Mouse (Mus musculus): ENCODE data around the gene Dnmt3a. TPM values are rescaled to one million over a fixed set of nuclear protein-coding genes. Genes with fewer than 3 reads are reported as not detected.

Dnmt3a gene
- polyA plus RNA-seq, 1 experiment = 7.0 TPM

GRCm38 (mm10) chr12:3859545-3859944 lies 53.7 kb downstream of the Dnmt3a start:
- TF ChIP-seq POLR2A (IDR thresholded peaks at IDR 0.05; ENCODE audit: control insufficient read depth, low read depth, low read length) (no peak), CTCF (IDR thresholded peaks at IDR 0.05; ENCODE audit: control insufficient read depth, insufficient read depth, insufficient replicate concordance, low read depth, low read length) (no peak)
- H3K4me1 ChIP-seq (ENCODE audit: control insufficient read depth, insufficient read depth, low read length) = peaks cover 5% of the 10 kb centered on the region
- no peak overlapping the region for H3K4me3 ChIP-seq (ENCODE audit: control insufficient read depth, low read depth, low read length)
- no peak overlapping the region for H3K27ac ChIP-seq (ENCODE audit: control insufficient read depth, insufficient read depth, low read depth, low read length)
- H3K36me3 ChIP-seq (ENCODE audit: control insufficient read depth, insufficient read depth, low read length) = no peaks in the 10 kb centered on the region
- no peaks in the 10 kb centered on the region for H3K27me3 ChIP-seq (ENCODE audit: control insufficient read depth, insufficient read depth, low read length)

GRCm38 (mm10) chr12:3860005-3860404 lies 54.2 kb downstream of the Dnmt3a start:
- H3K4me1 ChIP-seq (ENCODE audit: control insufficient read depth, insufficient read depth, low read length) = peaks cover 5% of the 10 kb centered on the region
- no peak overlapping the region for H3K4me3 ChIP-seq (ENCODE audit: control insufficient read depth, low read depth, low read length)
- TF ChIP-seq POLR2A (IDR thresholded peaks at IDR 0.05; ENCODE audit: control insufficient read depth, low read depth, low read length) (no peak), CTCF (IDR thresholded peaks at IDR 0.05; ENCODE audit: control insufficient read depth, insufficient read depth, insufficient replicate concordance, low read depth, low read length) (no peak)
- no peaks in the 10 kb centered on the region for H3K27me3 ChIP-seq (ENCODE audit: control insufficient read depth, insufficient read depth, low read length)
- no peak overlapping the region for H3K27ac ChIP-seq (ENCODE audit: control insufficient read depth, insufficient read depth, low read depth, low read length)
- no peaks in the 10 kb centered on the region for H3K36me3 ChIP-seq (ENCODE audit: control insufficient read depth, insufficient read depth, low read length)

- H3K36me3 ChIP-seq (ENCODE audit: control insufficient read depth, insufficient read depth, low read length) = no peaks in the 10 kb centered on the region
These were observed 55.9 kb downstream of the Dnmt3a start for GRCm38 (mm10) chr12:3861665-3862228.

GRCm38 (mm10) chr12:3862253-3862652 lies 56.4 kb downstream of the Dnmt3a start:
- H3K4me3 ChIP-seq (ENCODE audit: control insufficient read depth, low read depth, low read length) = no peak overlapping the region
- TF ChIP-seq CTCF (IDR thresholded peaks at IDR 0.05; ENCODE audit: control insufficient read depth, insufficient read depth, insufficient replicate concordance, low read depth, low read length) (no peak), POLR2A (IDR thresholded peaks at IDR 0.05; ENCODE audit: control insufficient read depth, low read depth, low read length) (no peak)
- no peaks in the 10 kb centered on the region for H3K36me3 ChIP-seq (ENCODE audit: control insufficient read depth, insufficient read depth, low read length)
- H3K27ac ChIP-seq (ENCODE audit: control insufficient read depth, insufficient read depth, low read depth, low read length) = no peak overlapping the region
- no peaks in the 10 kb centered on the region for H3K4me1 ChIP-seq (ENCODE audit: control insufficient read depth, insufficient read depth, low read length)
- H3K27me3 ChIP-seq (ENCODE audit: control insufficient read depth, insufficient read depth, low read length) = no peaks in the 10 kb centered on the region

More at GRCm38 (mm10) chr12:3861665-3862228, 55.9 kb downstream of the Dnmt3a start:
- no peaks in the 10 kb centered on the region for H3K4me1 ChIP-seq (ENCODE audit: control insufficient read depth, insufficient read depth, low read length)
- no peak overlapping the region for H3K27ac ChIP-seq (ENCODE audit: control insufficient read depth, insufficient read depth, low read depth, low read length)
- TF ChIP-seq POLR2A (IDR thresholded peaks at IDR 0.05; ENCODE audit: control insufficient read depth, low read depth, low read length) = no peak
- no peaks in the 10 kb centered on the region for H3K27me3 ChIP-seq (ENCODE audit: control insufficient read depth, insufficient read depth, low read length)
- H3K4me3 ChIP-seq (ENCODE audit: control insufficient read depth, low read depth, low read length) = no peak overlapping the region

GRCm38 (mm10) chr12:3864208-3864607 lies 58.4 kb downstream of the Dnmt3a start:
- TF ChIP-seq CTCF (IDR thresholded peaks at IDR 0.05; ENCODE audit: control insufficient read depth, insufficient read depth, insufficient replicate concordance, low read depth, low read length) = no peak
- no peak for TF ChIP-seq POLR2A (IDR thresholded peaks at IDR 0.05; ENCODE audit: control insufficient read depth, low read depth, low read length)
- H3K4me3 ChIP-seq (ENCODE audit: control insufficient read depth, low read depth, low read length) = no peak overlapping the region
- H3K4me1 ChIP-seq (ENCODE audit: control insufficient read depth, insufficient read depth, low read length) = no peaks in the 10 kb centered on the region
- no peaks in the 10 kb centered on the region for H3K36me3 ChIP-seq (ENCODE audit: control insufficient read depth, insufficient read depth, low read length)
- H3K27ac ChIP-seq (ENCODE audit: control insufficient read depth, insufficient read depth, low read depth, low read length) = no peak overlapping the region
- H3K27me3 ChIP-seq (ENCODE audit: control insufficient read depth, insufficient read depth, low read length) = no peaks in the 10 kb centered on the region

- Histone ChIP-seq H3K4me3 (ENCODE audit: control insufficient read depth, low read depth, low read length) (no peak overlapping the region), H3K27ac (ENCODE audit: control insufficient read depth, insufficient read depth, low read depth, low read length) (no peak overlapping the region), H3K4me1 (ENCODE audit: control insufficient read depth, insufficient read depth, low read length) (no peaks in the 10 kb centered on the region), H3K36me3 (ENCODE audit: control insufficient read depth, insufficient read depth, low read length) (no peaks in the 10 kb centered on the region), H3K27me3 (ENCODE audit: control insufficient read depth, insufficient read depth, low read length) (no peaks in the 10 kb centered on the region)
- TF ChIP-seq POLR2A (IDR thresholded peaks at IDR 0.05; ENCODE audit: control insufficient read depth, low read depth, low read length) (no peak), CTCF (IDR thresholded peaks at IDR 0.05; ENCODE audit: control insufficient read depth, insufficient read depth, insufficient replicate concordance, low read depth, low read length) (no peak)
These were observed 59.8 kb downstream of the Dnmt3a start for GRCm38 (mm10) chr12:3865594-3865993.

- Histone ChIP-seq H3K4me3 (ENCODE audit: control insufficient read depth, low read depth, low read length) (no peak overlapping the region), H3K36me3 (ENCODE audit: control insufficient read depth, insufficient read depth, low read length) (no peaks in the 10 kb centered on the region), H3K4me1 (ENCODE audit: control insufficient read depth, insufficient read depth, low read length) (peaks cover 8% of the 10 kb centered on the region), H3K27ac (ENCODE audit: control insufficient read depth, insufficient read depth, low read depth, low read length) (no peak overlapping the region), H3K27me3 (ENCODE audit: control insufficient read depth, insufficient read depth, low read length) (no peaks in the 10 kb centered on the region)
- TF ChIP-seq CTCF (IDR thresholded peaks at IDR 0.05; ENCODE audit: control insufficient read depth, insufficient read depth, insufficient replicate concordance, low read depth, low read length) = no peak
- no peak for TF ChIP-seq POLR2A (IDR thresholded peaks at IDR 0.05; ENCODE audit: control insufficient read depth, low read depth, low read length)
These were observed 61.0 kb downstream of the Dnmt3a start for GRCm38 (mm10) chr12:3866654-3867370.

All from testis, adult 2 months (tissue).